Mouse (Mus musculus) heart, embryonic 10.5 days (tissue): Measurements from ENCODE around the gene Il2rb. TPM values are rescaled to one million over a fixed set of nuclear protein-coding genes. Genes with fewer than 3 reads are reported as not detected.
A peak's percentile ranks its signal among the peaks of the same experiment; 100 is the strongest.

Experiments used
- DNase-seq: peaks from one replicate; pipeline ENCODE4 v3.0.0-alpha.2; 2017; ENCODE audit warnings: low spot score
- H3K27ac ChIP-seq: fragments of 300-500 bp; sonication (generic); 2 replicates; pipeline ENCODE4 v1.5.1; 2016; ENCODE audit warnings: mild to moderate bottlenecking
- H3K27me3 ChIP-seq: fragments of 300-500 bp; sonication (generic); 2 replicates; pipeline ENCODE4 v1.6.1; 2016; ENCODE audit warnings: mild to moderate bottlenecking; ENCODE audit not compliant: poor library complexity, insufficient read depth, severe bottlenecking
- H3K36me3 ChIP-seq: fragments of 300-500 bp; sonication (generic); 2 replicates; pipeline ENCODE4 v1.6.1; 2016; ENCODE audit warnings: mild to moderate bottlenecking, moderate library complexity
- H3K4me1 ChIP-seq: fragments of 300-500 bp; sonication (generic); 2 replicates; pipeline ENCODE4 v1.6.1; 2016; ENCODE audit warnings: mild to moderate bottlenecking
- H3K4me3 ChIP-seq: fragments of 300-500 bp; sonication (generic); 2 replicates; pipeline ENCODE4 v1.5.1; 2016; ENCODE audit warnings: mild to moderate bottlenecking, moderate library complexity
- H3K9me3 ChIP-seq: fragments of 300-500 bp; sonication (generic); 2 replicates; pipeline ENCODE4 v1.6.1; 2016; ENCODE audit warnings: mild to moderate bottlenecking, moderate library complexity
- WGBS: fragments of 180-500 bp; shearing (Covaris S2); methylation state at CpG from one replicate; pipeline ENCODE4 v1.1.7; 2016; 5-methylcytosine and 5-hydroxymethylcytosine counted together
- polyA plus RNA-seq: library from polyadenylated mRNA; unstranded; fragments of >200 nt; fragmentation: Nextera tagmentation; extraction: Ambion mirVana; gene quantifications from 2 replicates; pipeline ENCODE4 v1.2.1, GENCODE M21; 2016

The Il2rb gene
- polyA plus RNA-seq, result not detected in 2 replicates

GRCm38 (mm10) chr15:78494968-78495406 is at the start of gene Il2rb:
Gene Il2rb (minus strand): TSS chr15:78495271.
- Histone ChIP-seq H3K4me3 (no peak within 1 kb of the TSS), H3K27ac (no peak within 1 kb of the TSS), H3K27me3 (0 out of 2 replicates have a peak, but pooled peaks cover 4% of the 10 kb centered on the region), H3K9me3 (no peaks in the 10 kb centered on the region), H3K4me1 (peaks cover 12% of the 10 kb centered on the region; the same call in 1 of the 2 replicates), H3K36me3 (no peaks in the 10 kb centered on the region)
- WGBS, result 93% methylated on average over 11 of the region's 11 CpGs
- DNase-seq, result no peak

- Histone ChIP-seq H3K4me3 (no peak within 1 kb of the TSS), H3K27ac (no peak within 1 kb of the TSS; the same call in 1 of the 2 replicates), H3K9me3 (no peaks in the 10 kb centered on the region), H3K36me3 (no peaks in the 10 kb centered on the region), H3K4me1 (peaks cover 41% of the 10 kb centered on the region), H3K27me3 (peaks cover 63% of the 10 kb centered on the region)
- DNase-seq, result no peak
- 15% methylated on average over 14 of the region's 14 CpGs for WGBS
These were observed 49.5 kb upstream of the Il2rb start, which contains the start of gene Sstr3 for GRCm38 (mm10) chr15:78544561-78545001. Gene Sstr3 (minus strand): TSS chr15:78544685.

- no peak for DNase-seq
- peaks cover 39% of the 10 kb centered on the region for H3K4me1 ChIP-seq
- no peaks in the 10 kb centered on the region for H3K36me3 ChIP-seq
These were observed 49.0 kb upstream of the Il2rb start for GRCm38 (mm10) chr15:78544041-78544440.

GRCm38 (mm10) chr15:78542767-78543303 is 47.8 kb upstream of the Il2rb start:
- peaks cover 32% of the 10 kb centered on the region for H3K4me1 ChIP-seq
- peaks cover 81% of the 10 kb centered on the region for H3K27me3 ChIP-seq
- H3K36me3 ChIP-seq, result no peaks in the 10 kb centered on the region
- H3K9me3 ChIP-seq, result no peaks in the 10 kb centered on the region
- no peak overlapping the region for H3K27ac ChIP-seq
- WGBS, result 63% methylated on average over 7 of the region's 7 CpGs
- no peak for DNase-seq
- no peak overlapping the region for H3K4me3 ChIP-seq

More at GRCm38 (mm10) chr15:78544041-78544440, 49.0 kb upstream of the Il2rb start:
- Histone ChIP-seq H3K27ac (no peak overlapping the region), H3K4me3 (no peak overlapping the region), H3K9me3 (no peaks in the 10 kb centered on the region), H3K27me3 (peaks cover 69% of the 10 kb centered on the region)
- 72% methylated on average over 15 of the region's 15 CpGs for WGBS

GRCm38 (mm10) chr15:78542098-78542766 is 47.2 kb upstream of the Il2rb start:
- no peak for DNase-seq
- 82% methylated on average over 3 of the region's 3 CpGs for WGBS
- peaks cover 86% of the 10 kb centered on the region for H3K27me3 ChIP-seq

GRCm38 (mm10) chr15:78541606-78542005 is 46.5 kb upstream of the Il2rb start:
- Histone ChIP-seq H3K27ac (no peak overlapping the region), H3K27me3 (peaks cover 91% of the 10 kb centered on the region), H3K9me3 (no peaks in the 10 kb centered on the region), H3K4me3 (no peak overlapping the region), H3K4me1 (peaks cover 24% of the 10 kb centered on the region), H3K36me3 (no peaks in the 10 kb centered on the region)
- WGBS, result 46% methylated on average over 3 of the region's 3 CpGs
- no peak for DNase-seq

More at GRCm38 (mm10) chr15:78542098-78542766, 47.2 kb upstream of the Il2rb start:
- H3K27ac ChIP-seq, result no peak overlapping the region
- no peaks in the 10 kb centered on the region for H3K36me3 ChIP-seq
- no peaks in the 10 kb centered on the region for H3K9me3 ChIP-seq
- H3K4me3 ChIP-seq, result no peak overlapping the region
- peaks cover 26% of the 10 kb centered on the region for H3K4me1 ChIP-seq

GRCm38 (mm10) chr15:78541036-78541435 is 46.0 kb upstream of the Il2rb start:
- peaks cover 86% of the 10 kb centered on the region for H3K27me3 ChIP-seq
- DNase-seq, result no peak
- no peak overlapping the region for H3K27ac ChIP-seq
- H3K4me1 ChIP-seq, result peaks cover 24% of the 10 kb centered on the region
- H3K9me3 ChIP-seq, result no peaks in the 10 kb centered on the region
- H3K36me3 ChIP-seq, result no peaks in the 10 kb centered on the region
- H3K4me3 ChIP-seq, result no peak overlapping the region
- 70% methylated on average over 3 of the region's 3 CpGs for WGBS

GRCm38 (mm10) chr15:78535723-78536421 is 40.8 kb upstream of the Il2rb start:
- WGBS, result 52% methylated on average over 10 of the region's 10 CpGs
- peaks cover 11% of the 10 kb centered on the region for H3K4me1 ChIP-seq
- no peak for DNase-seq

GRCm38 (mm10) chr15:78533346-78533835 is 38.3 kb upstream of the Il2rb start:
- H3K27me3 ChIP-seq, result peaks cover 27% of the 10 kb centered on the region
- H3K4me3 ChIP-seq, result no peak overlapping the region
- no peaks in the 10 kb centered on the region for H3K36me3 ChIP-seq
- H3K4me1 ChIP-seq, result peaks cover 35% of the 10 kb centered on the region
- no peaks in the 10 kb centered on the region for H3K9me3 ChIP-seq
- WGBS, result 71% methylated on average over 10 of the region's 10 CpGs
- H3K27ac ChIP-seq, result no peak overlapping the region
- DNase-seq, result no peak

More at GRCm38 (mm10) chr15:78535723-78536421, 40.8 kb upstream of the Il2rb start:
- H3K36me3 ChIP-seq, result no peaks in the 10 kb centered on the region
- H3K4me3 ChIP-seq, result no peak overlapping the region
- no peak overlapping the region for H3K27ac ChIP-seq
- H3K27me3 ChIP-seq, result peaks cover 47% of the 10 kb centered on the region
- H3K9me3 ChIP-seq, result no peaks in the 10 kb centered on the region

GRCm38 (mm10) chr15:78532566-78533345 is 37.7 kb upstream of the Il2rb start:
- no peak for DNase-seq
- WGBS, result 67% methylated on average over 10 of the region's 10 CpGs

GRCm38 (mm10) chr15:78531901-78532469 is 36.9 kb upstream of the Il2rb start:
- Histone ChIP-seq H3K27me3 (peaks cover 15% of the 10 kb centered on the region), H3K9me3 (no peaks in the 10 kb centered on the region), H3K36me3 (no peaks in the 10 kb centered on the region), H3K27ac (peak overlapping the region; percentile 90), H3K4me3 (peak overlapping the region; percentile 54), H3K4me1 (peaks cover 44% of the 10 kb centered on the region)
- DNase-seq, result peak; percentile 96
- under 1% methylated on average over 25 of the region's 25 CpGs for WGBS

More at GRCm38 (mm10) chr15:78532566-78533345, 37.7 kb upstream of the Il2rb start:
- peaks cover 21% of the 10 kb centered on the region for H3K27me3 ChIP-seq
- no peaks in the 10 kb centered on the region for H3K9me3 ChIP-seq
- no peak overlapping the region; the same call in 1 of the 2 replicates for H3K27ac ChIP-seq
- H3K4me1 ChIP-seq, result peaks cover 37% of the 10 kb centered on the region
- H3K36me3 ChIP-seq, result no peaks in the 10 kb centered on the region
- H3K4me3 ChIP-seq, result no peak overlapping the region

GRCm38 (mm10) chr15:78531451-78531720 is 36.3 kb upstream of the Il2rb start:
- no peak for DNase-seq
- peak overlapping the region; percentile 90 for H3K27ac ChIP-seq
- peaks cover 44% of the 10 kb centered on the region for H3K4me1 ChIP-seq
- H3K36me3 ChIP-seq, result no peaks in the 10 kb centered on the region
- 70% methylated on average over 4 of the region's 4 CpGs for WGBS
- peaks cover 11% of the 10 kb centered on the region for H3K27me3 ChIP-seq
- H3K4me3 ChIP-seq, result peak overlapping the region; percentile 54
- no peaks in the 10 kb centered on the region for H3K9me3 ChIP-seq
